Mouse (Mus musculus) MEL (cell line): ENCODE measurements around the gene Ifi47. TPM values are rescaled to one million over a fixed set of nuclear protein-coding genes. Genes with fewer than 3 reads are reported as not detected.

ENCODE experiments used
- DNase-seq: peaks from one replicate; pipeline ENCODE4 v3.0.0; 2011; ENCODE audit warnings: low read depth, low spot score
- H3K27ac ChIP-seq: 2 replicates; pipeline ENCODE4 v1.5.1; 2012; ENCODE audit warnings: low read depth, mild to moderate bottlenecking, control low read depth, low read length, moderate library complexity; ENCODE audit not compliant: control insufficient read depth
- H3K27me3 ChIP-seq, 2 experiments: fragments of 150-350 bp in 1 of 2; sonication (generic) in 1 of 2; 2 replicates each; pipeline ENCODE4 v1.6.1; 2012; ENCODE audit warnings: low read length in 2 of 2, mild to moderate bottlenecking in 2 of 2, improper control_type of control experiment in 1 of 2, moderate library complexity in 1 of 2; ENCODE audit not compliant: insufficient read depth in 2 of 2, control insufficient read depth in 1 of 2
- H3K36me3 ChIP-seq, 2 experiments: 2 replicates each; pipeline ENCODE4 v1.6.1; 2012 to 2014; ENCODE audit warnings: low read length in 2 of 2, improper control_type of control experiment in 1 of 2, inconsistent platforms in 1 of 2, mild to moderate bottlenecking in 1 of 2; ENCODE audit not compliant: insufficient read depth in 2 of 2, control insufficient read depth in 1 of 2
- H3K4me1 ChIP-seq, 2 experiments: fragments of 150-350 bp in 1 of 2; sonication (generic) in 1 of 2; 2 replicates each; pipeline ENCODE4 v1.6.1; 2012; ENCODE audit warnings: low read length in 2 of 2, improper control_type of control experiment in 1 of 2, mild to moderate bottlenecking in 1 of 2; ENCODE audit not compliant: insufficient read depth in 2 of 2, control insufficient read depth in 1 of 2
- H3K4me3 ChIP-seq, 2 experiments: fragments of 150-350 bp in 1 of 2; sonication (generic) in 1 of 2; 2 replicates each; pipeline ENCODE4 v1.5.1; 2012; ENCODE audit warnings: low read depth in 2 of 2, low read length in 2 of 2, mild to moderate bottlenecking in 2 of 2, moderate library complexity in 2 of 2, control low read depth in 1 of 2, improper control_type of control experiment in 1 of 2; ENCODE audit not compliant: control insufficient read depth in 1 of 2, insufficient read depth in 1 of 2
- H3K79me2 ChIP-seq: 2 replicates; pipeline ENCODE4 v1.6.1; 2012; ENCODE audit warnings: mild to moderate bottlenecking, low read length, moderate library complexity; ENCODE audit not compliant: control insufficient read depth, poor library complexity, insufficient read depth
- H3K9ac ChIP-seq: 2 replicates; pipeline ENCODE4 v1.6.1; 2012; ENCODE audit warnings: low read depth, mild to moderate bottlenecking, control low read depth, low read length, moderate library complexity; ENCODE audit not compliant: control insufficient read depth, poor library complexity, severe bottlenecking
- H3K9me3 ChIP-seq: fragments of 150-350 bp; sonication (generic); replicated peaks from 2 replicates; pipeline ENCODE4 v1.6.1; 2012; ENCODE audit warnings: mild to moderate bottlenecking, low read length, improper control_type of control experiment, moderate library complexity; ENCODE audit not compliant: insufficient read depth
- CHD1 ChIP-seq: IDR thresholded peaks from 2 replicates; pipeline ENCODE4 v1.6.1; 2012; ENCODE audit warnings: low read depth, mild to moderate bottlenecking, inconsistent platforms, low read length, improper control_type of control experiment
- CHD2 ChIP-seq: IDR thresholded peaks from 2 replicates; pipeline ENCODE4 v1.6.1; 2011; ENCODE audit warnings: low read length, improper control_type of control experiment
- CTCF ChIP-seq, 3 experiments: IDR thresholded peaks in 2 of 3; conservative IDR thresholded peaks in 1 of 3; 2 replicates each; pipeline ENCODE4 v1.5.1; 2011 to 2012; ENCODE audit warnings: low read length in 3 of 3, low read depth in 2 of 3, mild to moderate bottlenecking in 2 of 3, improper control_type of control experiment in 1 of 3, inconsistent platforms in 1 of 3, mixed read lengths in 1 of 3, moderate library complexity in 1 of 3; ENCODE audit not compliant: control insufficient read depth in 1 of 3, insufficient read depth in 1 of 3, poor library complexity in 1 of 3, severe bottlenecking in 1 of 3
- E2F4 ChIP-seq: IDR thresholded peaks from 2 replicates; pipeline ENCODE4 v1.6.1; 2011; ENCODE audit warnings: low read depth, low read length, improper control_type of control experiment, borderline replicate concordance
- MAFK ChIP-seq: IDR thresholded peaks from 2 replicates; pipeline ENCODE4 v1.6.1; 2011; ENCODE audit warnings: low read depth, mild to moderate bottlenecking, low read length, improper control_type of control experiment, borderline replicate concordance
- MAX ChIP-seq: IDR thresholded peaks from 2 replicates; pipeline ENCODE4 v1.6.1; 2011; ENCODE audit warnings: low read length, improper control_type of control experiment
- MAZ ChIP-seq: IDR thresholded peaks from 2 replicates; pipeline ENCODE4 v1.6.1; 2012; ENCODE audit warnings: low read depth, mild to moderate bottlenecking, inconsistent platforms, low read length, improper control_type of control experiment
- MYB ChIP-seq: IDR thresholded peaks from 2 replicates; pipeline ENCODE4 v1.6.1; 2011; ENCODE audit warnings: mild to moderate bottlenecking, low read depth, low read length, improper control_type of control experiment
- MYC ChIP-seq: IDR thresholded peaks from 2 replicates; pipeline ENCODE4 v1.6.1; 2011; ENCODE audit warnings: low read depth, mild to moderate bottlenecking, low read length, improper control_type of control experiment, moderate library complexity
- NRF1 ChIP-seq: IDR thresholded peaks from 2 replicates; pipeline ENCODE4 v1.6.1; 2014; ENCODE audit warnings: low read depth, mild to moderate bottlenecking, inconsistent platforms, low read length, improper control_type of control experiment, moderate library complexity; ENCODE audit not compliant: poor library complexity, insufficient read depth, severe bottlenecking
- POLR2A ChIP-seq, 2 experiments: IDR thresholded peaks; 2 replicates each; pipeline ENCODE4 v1.6.1; 2011 to 2012; ENCODE audit warnings: low read length in 2 of 2, mild to moderate bottlenecking in 2 of 2, control low read depth in 1 of 2, improper control_type of control experiment in 1 of 2, low read depth in 1 of 2, moderate library complexity in 1 of 2; ENCODE audit not compliant: control insufficient read depth in 1 of 2, insufficient read depth in 1 of 2, poor library complexity in 1 of 2
- POLR2AphosphoS2 ChIP-seq: IDR thresholded peaks from 2 replicates; pipeline ENCODE4 v1.6.1; 2011; ENCODE audit warnings: low read length, improper control_type of control experiment
- SIN3A ChIP-seq: IDR thresholded peaks from 2 replicates; pipeline ENCODE4 v1.6.1; 2012; ENCODE audit warnings: low read length, improper control_type of control experiment, inconsistent platforms
- SMC3 ChIP-seq: IDR thresholded peaks from 2 replicates; pipeline ENCODE4 v1.6.1; 2011; ENCODE audit warnings: low read depth, low read length, improper control_type of control experiment
- TBP ChIP-seq: IDR thresholded peaks from 2 replicates; pipeline ENCODE4 v1.8.0; 2011; ENCODE audit warnings: low read depth, low read length, improper control_type of control experiment
- TCF12 ChIP-seq: IDR thresholded peaks from 2 replicates; pipeline ENCODE4 v1.6.1; 2014; ENCODE audit warnings: low read depth, mild to moderate bottlenecking, inconsistent platforms, low read length, improper control_type of control experiment, moderate library complexity
- USF1 ChIP-seq: IDR thresholded peaks from 2 replicates; pipeline ENCODE4 v1.6.1; 2014; ENCODE audit warnings: low read depth, mild to moderate bottlenecking, inconsistent platforms, low read length, improper control_type of control experiment, moderate library complexity
- USF2 ChIP-seq, 2 experiments: IDR thresholded peaks; 2 replicates each; pipeline ENCODE4 v1.6.1; 2011 to 2012; ENCODE audit warnings: improper control_type of control experiment in 2 of 2, low read length in 2 of 2, borderline replicate concordance in 1 of 2, inconsistent platforms in 1 of 2, low read depth in 1 of 2, mild to moderate bottlenecking in 1 of 2; ENCODE audit not compliant: insufficient read depth in 1 of 2
- ZC3H11A ChIP-seq: IDR thresholded peaks from 2 replicates; pipeline ENCODE4 v1.6.1; 2012; ENCODE audit warnings: low read depth, mild to moderate bottlenecking, inconsistent platforms, low read length, improper control_type of control experiment
- ZKSCAN1 ChIP-seq: IDR thresholded peaks from 2 replicates; pipeline ENCODE4 v1.6.1; 2012; ENCODE audit warnings: low read depth, mild to moderate bottlenecking, inconsistent platforms, low read length, improper control_type of control experiment, moderate library complexity
- ZMIZ1 ChIP-seq: IDR thresholded peaks from 2 replicates; pipeline ENCODE4 v1.6.1; 2012; ENCODE audit warnings: low read depth, mild to moderate bottlenecking, inconsistent platforms, low read length, improper control_type of control experiment, moderate library complexity
- polyA plus RNA-seq, 2 experiments: library from polyadenylated mRNA; stranded (reverse) in 1 of 2; unstranded in 1 of 2; fragments of >175 nt in 1 of 2; fragments of >200 nt in 1 of 2; gene quantifications; 2 replicates each; pipeline versions ENCODE4 v1.2.1 to v1.2.4; 2012; ENCODE audit warnings: low replicate concordance in 2 of 2, low read depth in 1 of 2; ENCODE audit not compliant: insufficient read length in 2 of 2, insufficient read depth in 1 of 2, missing spikeins in 1 of 2
- total RNA-seq: library from RNA; depleted of rRNA; stranded (reverse); fragments of 300-350 nt; gene quantifications from 2 replicates; pipeline ENCODE4 v1.2.3, GENCODE M21; 2012

Ifi47 gene
- total and polyA plus RNA-seq, 3 experiments, result 26.4 to 35.2 TPM; not detected in 1

DNA sequence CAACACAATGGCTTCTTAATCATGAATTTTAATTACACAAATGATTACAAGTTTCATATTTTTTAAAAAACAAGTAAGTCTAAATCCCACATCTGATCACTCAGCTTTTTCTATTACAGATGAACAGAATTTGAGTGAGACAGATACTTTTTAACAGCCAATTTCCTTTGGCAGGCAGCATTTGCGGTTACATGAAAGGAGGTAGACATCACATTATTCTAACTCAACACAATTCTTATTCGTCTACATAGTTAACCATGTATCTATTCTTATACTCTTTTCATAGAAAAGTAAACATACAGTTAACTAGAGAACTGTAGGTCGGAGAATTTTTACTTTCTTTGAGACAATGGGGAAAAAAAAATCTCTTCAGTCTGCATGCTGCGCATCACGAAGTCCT, 14.2 kb downstream of the Ifi47 start:
- Histone ChIP-seq H3K4me1 (peaks cover 54 to 55% of the 10 kb centered on the region in 2 experiments), H3K9ac (no peak overlapping the region), H3K27me3 (no peaks in the 10 kb centered on the region), H3K36me3 (peaks cover 6 to 63% of the 10 kb centered on the region in 2 experiments; a peak in 3 of 4 replicates)
- no peak for DNase-seq
- TF ChIP-seq SIN3A (no peak), POLR2A (IDR thresholded peaks at IDR 0.05; ENCODE audit: control insufficient read depth in 1 of 2, insufficient read depth in 1 of 2, low read depth in 1 of 2, low read length in 2 of 2, poor library complexity in 1 of 2) (no peak), ZMIZ1 (no peak), SMC3 (no peak), MAFK (no peak), POLR2AphosphoS2 (no peak), E2F4 (no peak), NRF1 (no peak), TBP (no peak)
- TF ChIP-seq, all 39 proteins: peak for 0
- H3K79me2 ChIP-seq, result no peaks in the 10 kb centered on the region; the same call in 1 of the 2 replicates
- peak overlapping the region; percentile 59 for H3K27ac ChIP-seq
- no peak overlapping the region for H3K4me3 ChIP-seq
- no peaks in the 10 kb centered on the region for H3K9me3 ChIP-seq

DNA sequence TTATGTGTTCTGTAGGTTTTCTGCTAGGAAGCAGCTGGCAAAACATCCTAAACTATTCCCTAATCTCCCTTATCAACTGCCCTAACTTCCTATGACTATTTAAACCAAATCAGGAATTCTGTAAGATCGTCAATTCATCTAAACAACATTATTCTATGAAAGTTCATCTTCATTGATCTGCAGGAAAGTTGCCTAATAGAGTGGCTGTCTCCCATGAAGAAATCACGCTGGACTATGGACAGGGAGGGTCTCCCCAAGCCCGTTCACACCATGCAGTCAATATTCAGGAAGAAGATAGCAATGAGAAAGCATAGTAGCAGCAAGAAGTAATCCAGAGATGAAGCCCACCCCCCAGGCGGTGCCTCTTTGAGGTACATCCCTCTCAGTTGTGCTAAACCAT, 14.8 kb downstream of the Ifi47 start:
- Histone ChIP-seq H3K27me3 (no peaks in the 10 kb centered on the region), H3K79me2 (no peaks in the 10 kb centered on the region), H3K9ac (no peak overlapping the region), H3K27ac (no peak overlapping the region), H3K4me1 (peaks cover 51% of the 10 kb centered on the region in 2 experiments), H3K4me3 (no peak overlapping the region), H3K36me3 (peaks cover 6 to 60% of the 10 kb centered on the region in 2 experiments; a peak in 3 of 4 replicates), H3K9me3 (no peaks in the 10 kb centered on the region)
- TF ChIP-seq POLR2A (IDR thresholded peaks at IDR 0.05; ENCODE audit: control insufficient read depth in 1 of 2, insufficient read depth in 1 of 2, low read depth in 1 of 2, low read length in 2 of 2, poor library complexity in 1 of 2) (no peak), ZC3H11A (no peak), USF1 (no peak), MAX (no peak), CHD2 (no peak), MAZ (no peak), ZKSCAN1 (no peak), CHD1 (no peak), ZMIZ1 (no peak), CTCF (IDR thresholded peaks at IDR 0.05 in 2 of 3, conservative IDR thresholded peaks at IDR 0.05 in 1 of 3; ENCODE audit: control insufficient read depth in 1 of 3, insufficient read depth in 1 of 3, low read depth in 2 of 3, low read length in 3 of 3, poor library complexity in 1 of 3, severe bottlenecking in 1 of 3) (no peak), USF2 (IDR thresholded peaks at IDR 0.05; ENCODE audit: borderline replicate concordance in 1 of 2, insufficient read depth in 1 of 2, low read depth in 1 of 2, low read length in 2 of 2) (no peak), E2F4 (no peak), MYB (no peak), TCF12 (no peak), MYC (no peak)
- no peak for DNase-seq
